Mouse (Mus musculus) liver, postnatal 0 days (tissue): Measurements from ENCODE around the gene Pecam1. TPM values are rescaled to one million over a fixed set of nuclear protein-coding genes. Genes with fewer than 3 reads are reported as not detected.

Experiments
- ATAC-seq: fragments of 200-750 bp; cut with Nextera tagmentation; 2 replicates; pipeline ENCODE4 v1.8.0; 2017; ENCODE audit warnings: mild to moderate bottlenecking, moderate library complexity
- DNase-seq: peaks from one replicate; pipeline ENCODE4 v3.0.0-alpha.2; 2016
- H3K27ac ChIP-seq: fragments of 300-500 bp; sonication (generic); 2 replicates; pipeline ENCODE4 v1.5.1; 2014; ENCODE audit warnings: antibody characterized with exemption, moderate library complexity, mild to moderate bottlenecking, low read depth
- H3K27me3 ChIP-seq: fragments of 300-500 bp; sonication (generic); 2 replicates; pipeline ENCODE4 v1.6.1; 2014; ENCODE audit warnings: low read length, control low read depth, mixed read lengths; ENCODE audit not compliant: insufficient read depth
- H3K36me3 ChIP-seq: fragments of 300-500 bp; sonication (generic); replicated peaks from 2 replicates; pipeline ENCODE4 v1.6.1; 2014; ENCODE audit warnings: mild to moderate bottlenecking, control low read depth, low read length, moderate library complexity, mixed read lengths; ENCODE audit not compliant: insufficient read depth
- H3K4me1 ChIP-seq: fragments of 300-500 bp; sonication (generic); 2 replicates; pipeline ENCODE4 v1.6.1; 2014; ENCODE audit warnings: antibody characterized with exemption, mild to moderate bottlenecking, control low read depth; ENCODE audit not compliant: insufficient read depth
- H3K4me2 ChIP-seq: fragments of 300-500 bp; sonication (generic); 2 replicates; pipeline ENCODE4 v1.6.1; 2014; ENCODE audit warnings: low read depth, mild to moderate bottlenecking, low read length, moderate library complexity, mixed read lengths
- H3K4me3 ChIP-seq: fragments of 300-500 bp; sonication (generic); 2 replicates; pipeline ENCODE4 v1.5.1; 2014; ENCODE audit warnings: low read depth, low read length
- H3K9ac ChIP-seq: fragments of 300-500 bp; sonication (generic); replicated peaks from 2 replicates; pipeline ENCODE4 v1.6.1; 2014; ENCODE audit warnings: mild to moderate bottlenecking, moderate library complexity
- H3K9me3 ChIP-seq: fragments of 300-500 bp; sonication (generic); 2 replicates; pipeline ENCODE4 v1.6.1; 2016; ENCODE audit warnings: mild to moderate bottlenecking, control low read depth, low read length, mixed read lengths
- CTCF ChIP-seq: sonication (generic); IDR thresholded peaks from 2 replicates; pipeline ENCODE4 v1.5.1; 2016; ENCODE audit warnings: antibody characterized with exemption, low read depth
- EP300 ChIP-seq: IDR thresholded peaks from 2 replicates; pipeline ENCODE4 v1.6.1; 2016; ENCODE audit warnings: antibody characterized with exemption, low read depth, mild to moderate bottlenecking
- WGBS: fragments of 180-500 bp; shearing (Covaris S2); extraction: QIAGEN DNeasy Blood & Tissue Kit; methylation state at CpG from one replicate; pipeline ENCODE4 v1.1.7; 2014; ENCODE audit not compliant: insufficient replicate concordance; 5-methylcytosine and 5-hydroxymethylcytosine counted together
- polyA plus RNA-seq: library from polyadenylated mRNA; unstranded; fragments of >200 nt; fragmentation: Nextera tagmentation; extraction: Ambion mirVana; gene quantifications from 2 replicates; pipeline ENCODE4 v1.2.1, GENCODE M21; 2015

The Pecam1 gene
- polyA plus RNA-seq, 1 experiment from 2014 or later = 9.2 TPM

- H3K9ac ChIP-seq = peak overlapping the region; percentile 1; the same call in 1 of the 2 replicates
- TF ChIP-seq CTCF (no peak), EP300 (no peak)
- WGBS = 68% methylated on average over 8 of the region's 8 CpGs
- no peak for DNase-seq
- no peaks in the 10 kb centered on the region for H3K27me3 ChIP-seq
- H3K4me2 ChIP-seq = peak overlapping the region; percentile 56
- H3K4me1 ChIP-seq = peaks cover 32% of the 10 kb centered on the region
- ATAC-seq = no peak
- H3K27ac ChIP-seq = peak overlapping the region; percentile 89
- H3K4me3 ChIP-seq = no peak overlapping the region
- no peaks in the 10 kb centered on the region for H3K9me3 ChIP-seq
- H3K36me3 ChIP-seq = no peaks in the 10 kb centered on the region; the same call in none of the 2 replicates
Observed at GRCm38 (mm10) chr11:106673727-106674611, 76.5 kb downstream of the Pecam1 start.

- Histone ChIP-seq H3K4me1 (peaks cover 34% of the 10 kb centered on the region), H3K27me3 (no peaks in the 10 kb centered on the region), H3K4me2 (no peak overlapping the region), H3K9ac (no peak overlapping the region), H3K36me3 (no peaks in the 10 kb centered on the region; the same call in 1 of the 2 replicates), H3K9me3 (no peaks in the 10 kb centered on the region), H3K27ac (no peak overlapping the region), H3K4me3 (no peak overlapping the region)
- ATAC-seq (no peak), DNase-seq (no peak)
- no peak for TF ChIP-seq CTCF
- TF ChIP-seq EP300 = no peak
- 73% methylated on average over 5 of the region's 5 CpGs for WGBS
Observed at GRCm38 (mm10) chr11:106672919-106673505, 77.4 kb downstream of the Pecam1 start.

- 86% methylated on average over 8 of the region's 8 CpGs for WGBS
- H3K27me3 ChIP-seq = no peaks in the 10 kb centered on the region
- ATAC-seq = no peak
- no peak overlapping the region for H3K4me2 ChIP-seq
- H3K4me1 ChIP-seq = peaks cover 35% of the 10 kb centered on the region
- no peak overlapping the region for H3K9ac ChIP-seq
- TF ChIP-seq CTCF (no peak), EP300 (no peak)
- H3K4me3 ChIP-seq = no peak overlapping the region
- no peaks in the 10 kb centered on the region; the same call in 1 of the 2 replicates for H3K36me3 ChIP-seq
- no peaks in the 10 kb centered on the region for H3K9me3 ChIP-seq
- no peak overlapping the region for H3K27ac ChIP-seq
- no peak for DNase-seq
Observed at GRCm38 (mm10) chr11:106671801-106672200, 78.6 kb downstream of the Pecam1 start.

- Histone ChIP-seq H3K36me3 (no peaks in the 10 kb centered on the region; the same call in 1 of the 2 replicates), H3K27ac (no peak overlapping the region; the same call in 1 of the 2 replicates), H3K4me3 (no peak overlapping the region), H3K27me3 (no peaks in the 10 kb centered on the region), H3K4me1 (peaks cover 35% of the 10 kb centered on the region), H3K4me2 (no peak overlapping the region), H3K9ac (no peak overlapping the region), H3K9me3 (no peaks in the 10 kb centered on the region)
- no peak for TF ChIP-seq CTCF
- no peak for TF ChIP-seq EP300
- WGBS = 68% methylated on average over 4 of the region's 4 CpGs
- no peak for ATAC-seq
- no peak for DNase-seq
Observed at GRCm38 (mm10) chr11:106670951-106671478, 79.4 kb downstream of the Pecam1 start.

- Histone ChIP-seq H3K4me2 (no peak overlapping the region), H3K27me3 (no peaks in the 10 kb centered on the region), H3K4me1 (peaks cover 27% of the 10 kb centered on the region), H3K9me3 (no peaks in the 10 kb centered on the region), H3K36me3 (no peaks in the 10 kb centered on the region; the same call in 1 of the 2 replicates), H3K4me3 (no peak overlapping the region), H3K9ac (no peak overlapping the region), H3K27ac (peak overlapping the region; percentile 22; the same call in 1 of the 2 replicates)
- no peak for DNase-seq
- TF ChIP-seq EP300 = no peak
- TF ChIP-seq CTCF = no peak
- 85% methylated on average over 3 of the region's 3 CpGs for WGBS
- ATAC-seq = no peak
Observed at GRCm38 (mm10) chr11:106670266-106670665, 80.2 kb downstream of the Pecam1 start.

- Histone ChIP-seq H3K4me2 (no peak overlapping the region), H3K4me3 (no peak overlapping the region), H3K4me1 (peaks cover 23% of the 10 kb centered on the region), H3K27ac (no peak overlapping the region), H3K36me3 (no peaks in the 10 kb centered on the region; the same call in 1 of the 2 replicates), H3K27me3 (no peaks in the 10 kb centered on the region), H3K9ac (no peak overlapping the region), H3K9me3 (no peaks in the 10 kb centered on the region)
- DNase-seq = peak; percentile 41
- WGBS = 37% methylated on average over 5 of the region's 9 CpGs
- peak; percentile 46; the same call in 1 of the 2 replicates for ATAC-seq
- TF ChIP-seq CTCF (no peak), EP300 (no peak)
Observed at GRCm38 (mm10) chr11:106669873-106670173, 80.6 kb downstream of the Pecam1 start.
